Comparison of ENCODE assay signal across 8 mouse cellular contexts in genomic region chr7:125707593-125708022, GRCm38 (mm10). TPM values are rescaled to one million over a fixed set of nuclear protein-coding genes. Genes with fewer than 3 reads are reported as not detected.
DNase-seq lines count a peak whose midpoint lies in the region; ATAC-seq and TF ChIP-seq lines count a peak whose summit lies in the region.

Gene Gtf3c1 (minus strand): TSS chr7:125707780.
Gene D430042O09Rik (plus strand): TSS chr7:125707888.

- H3K36me3 ChIP-seq in embryonic facial prominence, embryonic 13.5 days = peaks cover 20% of the 10 kb centered on the region
- H3K36me3 ChIP-seq in kidney, adult 2 months (ENCODE audit: control insufficient read depth, insufficient read depth, low read length) = no peaks in the 10 kb centered on the region; the same call in 1 of the 2 replicates
- H3K36me3 ChIP-seq in limb, embryonic 12.5 days = peaks cover 20% of the 10 kb centered on the region
- peaks cover 12% of the 10 kb centered on the region; the same call in 1 of the 2 replicates for H3K36me3 ChIP-seq in midbrain, embryonic 15.5 days (replicated peaks)
- H3K36me3 ChIP-seq in spleen, adult 2 months (ENCODE audit: control insufficient read depth, insufficient read depth, low read length) = peaks cover 12% of the 10 kb centered on the region

- H3K4me3 ChIP-seq in embryonic facial prominence, embryonic 13.5 days = peak within 1 kb of the TSS; percentile 92
- peak within 1 kb of the TSS; percentile 96 for H3K4me3 ChIP-seq in kidney, adult 2 months (ENCODE audit: insufficient read depth, low read depth, low read length)
- H3K4me3 ChIP-seq in limb, embryonic 12.5 days (replicated peaks) = peak within 1 kb of the TSS; percentile 71
- H3K4me3 ChIP-seq in midbrain, embryonic 15.5 days = peak within 1 kb of the TSS; percentile 89
- H3K4me3 ChIP-seq in spleen, adult 2 months (ENCODE audit: extremely low read depth, insufficient read depth, insufficient read length) = peak within 1 kb of the TSS; percentile 93

- peak; percentile 98 for ATAC-seq in embryonic facial prominence, embryonic 13.5 days (ENCODE audit: insufficient number of reproducible peaks, insufficient read depth, low FRiP score, low TSS enrichment, low read depth)
- ATAC-seq in limb, embryonic 12.5 days (ENCODE audit: insufficient number of reproducible peaks, insufficient read depth, low FRiP score, low TSS enrichment, low read depth) = peak; percentile 98
- peak; percentile 99 for ATAC-seq in midbrain, embryonic 15.5 days (replicated peaks)

- H3K27me3 ChIP-seq in embryonic facial prominence, embryonic 13.5 days = no peaks in the 10 kb centered on the region
- no peaks in the 10 kb centered on the region for H3K27me3 ChIP-seq in kidney, adult 2 months (replicated peaks; ENCODE audit: control insufficient read depth, insufficient read depth, low read length)
- H3K27me3 ChIP-seq in limb, embryonic 12.5 days = no peaks in the 10 kb centered on the region
- no peaks in the 10 kb centered on the region for H3K27me3 ChIP-seq in midbrain, embryonic 15.5 days (replicated peaks)
- no peaks in the 10 kb centered on the region for H3K27me3 ChIP-seq in spleen, adult 2 months (ENCODE audit: control insufficient read depth, insufficient read depth, low read length)

- under 1% methylated on average over 45 of the region's 45 CpGs for WGBS in embryonic facial prominence, embryonic 13.5 days
- WGBS in kidney, adult 2 months = under 1% methylated on average over 45 of the region's 45 CpGs
- under 1% methylated on average over 45 of the region's 45 CpGs for WGBS in limb, embryonic 12.5 days
- WGBS in midbrain, embryonic 15.5 days = under 1% methylated on average over 45 of the region's 45 CpGs
- WGBS in spleen, adult 2 months = under 1% methylated on average over 45 of the region's 45 CpGs

- peak; percentile 44 for TF ChIP-seq POLR2A in kidney, adult 2 months (IDR thresholded peaks at IDR 0.05; ENCODE audit: low read depth, low read length)
- peak; percentile 39; the same call in 1 of the 2 replicates for TF ChIP-seq POLR2A in spleen, adult 2 months (IDR thresholded peaks at IDR 0.05; ENCODE audit: low read depth, low read length)

- H3K9me3 ChIP-seq in embryonic facial prominence, embryonic 13.5 days = no peaks in the 10 kb centered on the region
- no peaks in the 10 kb centered on the region for H3K9me3 ChIP-seq in limb, embryonic 12.5 days
- H3K9me3 ChIP-seq in midbrain, embryonic 15.5 days = no peaks in the 10 kb centered on the region

- H3K27ac ChIP-seq in embryonic facial prominence, embryonic 13.5 days = peak within 1 kb of the TSS; percentile 92
- peak within 1 kb of the TSS; percentile 95 for H3K27ac ChIP-seq in kidney, adult 2 months (ENCODE audit: insufficient read depth, low read depth, low read length)
- H3K27ac ChIP-seq in limb, embryonic 12.5 days = peak within 1 kb of the TSS; percentile 93
- peak within 1 kb of the TSS; percentile 82 for H3K27ac ChIP-seq in midbrain, embryonic 15.5 days
- peak within 1 kb of the TSS; percentile 63 for H3K27ac ChIP-seq in spleen, adult 2 months (ENCODE audit: insufficient read depth, low read length)

- DNase-seq in 3134 (ENCODE audit: extremely low read depth, insufficient read length, low spot score) = peak; percentile 99
- peak; percentile 100 for DNase-seq in adrenal gland, postnatal 36 days
- DNase-seq in heart, adult 18-20 months = peak; percentile 100
- peak; percentile 100 for DNase-seq in kidney, adult 2 months
- DNase-seq in spleen, adult 2 months (ENCODE audit: low read depth in 1 of 2, low spot score in 2 of 2) = peak; percentile 98 to 100

- H3K9ac ChIP-seq in embryonic facial prominence, embryonic 13.5 days = peak within 1 kb of the TSS; percentile 97
- H3K9ac ChIP-seq in limb, embryonic 12.5 days (replicated peaks) = peak within 1 kb of the TSS; percentile 78
- H3K9ac ChIP-seq in midbrain, embryonic 15.5 days = peak within 1 kb of the TSS; percentile 88

- peaks cover 37% of the 10 kb centered on the region for H3K4me1 ChIP-seq in embryonic facial prominence, embryonic 13.5 days
- H3K4me1 ChIP-seq in kidney, adult 2 months (ENCODE audit: control insufficient read depth, insufficient read depth, low read length) = peaks cover 22% of the 10 kb centered on the region
- H3K4me1 ChIP-seq in limb, embryonic 12.5 days (replicated peaks) = peaks cover 30% of the 10 kb centered on the region
- peaks cover 43% of the 10 kb centered on the region for H3K4me1 ChIP-seq in midbrain, embryonic 15.5 days
- peaks cover 17% of the 10 kb centered on the region; the same call in 1 of the 2 replicates for H3K4me1 ChIP-seq in spleen, adult 2 months (ENCODE audit: control insufficient read depth, insufficient read depth, insufficient read length)

- H3K4me2 ChIP-seq in embryonic facial prominence, embryonic 13.5 days = peak within 1 kb of the TSS; percentile 81
- peak within 1 kb of the TSS; percentile 80 for H3K4me2 ChIP-seq in limb, embryonic 12.5 days
- H3K4me2 ChIP-seq in midbrain, embryonic 15.5 days = peak within 1 kb of the TSS; percentile 84

- TF ChIP-seq CTCF in kidney, adult 2 months (conservative IDR thresholded peaks at IDR 0.05; ENCODE audit: insufficient read depth, insufficient read length, low read depth, low read length) = no peak
- no peak for TF ChIP-seq CTCF in spleen, adult 2 months (IDR thresholded peaks at IDR 0.05; ENCODE audit: extremely low read depth, insufficient read depth, insufficient read length, insufficient replicate concordance)

RNA-seq across cellular contexts. Expression of gene Gtf3c1, which starts in this region (rescaled TPM):
- 10 to 100 TPM; 70.2 to 72.3 TPM for total RNA-seq in adrenal gland, postnatal 36 days (2021)
- 32.4 and 34.4 TPM in 2 replicates for polyA plus RNA-seq in embryonic facial prominence, embryonic 13.5 days (2015; fragmentation: Nextera tagmentation; extraction: Ambion mirVana)
- 10 to 100 TPM; 48.1 to 57.9 TPM for total RNA-seq in heart, adult 18-20 months (2021)
- 47.9 and 60.5 TPM in 2 replicates for polyA plus RNA-seq in kidney, adult 2 months (2012; rRNA removed)
- polyA plus RNA-seq in limb, embryonic 12.5 days (2016; fragmentation: Nextera tagmentation; extraction: Ambion mirVana) = 48.1 and 48.2 TPM in 2 replicates
- polyA plus RNA-seq in midbrain, embryonic 15.5 days (2015; fragmentation: Nextera tagmentation; extraction: Ambion mirVana) = 34.8 and 35.7 TPM in 2 replicates
- polyA plus RNA-seq in spleen, adult 2 months (2012; rRNA removed) = 25.8 and 34.7 TPM in 2 replicates

RNA-seq across cellular contexts. Expression of gene D430042O09Rik, which starts in this region (rescaled TPM):
- 10 to 100 TPM; 23.2 to 25.4 TPM for total RNA-seq in adrenal gland, postnatal 36 days (2021)
- polyA plus RNA-seq in embryonic facial prominence, embryonic 13.5 days (2015; fragmentation: Nextera tagmentation; extraction: Ambion mirVana) = 9.8 and 9.9 TPM in 2 replicates
- 10 to 100 TPM in 1 of 2 experiments, 1 to 10 TPM in 1; 7.9 to 11.9 TPM for total RNA-seq in heart, adult 18-20 months (2021)
- 15.1 and 16.6 TPM in 2 replicates for polyA plus RNA-seq in kidney, adult 2 months (2012; rRNA removed)
- 10.6 and 12.0 TPM in 2 replicates for polyA plus RNA-seq in limb, embryonic 12.5 days (2016; fragmentation: Nextera tagmentation; extraction: Ambion mirVana)
- polyA plus RNA-seq in midbrain, embryonic 15.5 days (2015; fragmentation: Nextera tagmentation; extraction: Ambion mirVana) = 7.4 and 7.7 TPM in 2 replicates
- polyA plus RNA-seq in spleen, adult 2 months (2012; rRNA removed) = 7.0 and 7.3 TPM in 2 replicates

Comparison
In these comparisons a context has a peak if more than half of its experiments do, and no peak if none do; other contexts are left out.
1. Peak in every context shown above with its lines: DNase-seq, ATAC-seq, H3K4me3 ChIP-seq and H3K27ac ChIP-seq.